Mouse (Mus musculus) kidney, embryonic 15.5 days (tissue): ENCODE data around the gene Prnp. TPM values are rescaled to one million over a fixed set of nuclear protein-coding genes. Genes with fewer than 3 reads are reported as not detected.

Experiments
- ATAC-seq: fragments of 200-750 bp; cut with Nextera tagmentation; replicated peaks from 2 replicates; pipeline ENCODE4 v1.8.0; 2017; ENCODE audit warnings: moderate TSS enrichment; ENCODE audit not compliant: low FRiP score
- H3K27ac ChIP-seq: fragments of 300-500 bp; sonication (generic); 2 replicates; pipeline ENCODE4 v1.5.1; 2015; ENCODE audit warnings: mild to moderate bottlenecking, inconsistent platforms
- H3K27me3 ChIP-seq: fragments of 300-500 bp; sonication (generic); 2 replicates; pipeline ENCODE4 v1.6.1; 2015; ENCODE audit warnings: inconsistent platforms
- H3K36me3 ChIP-seq: fragments of 300-500 bp; sonication (generic); 2 replicates; pipeline ENCODE4 v1.6.1; 2015; ENCODE audit warnings: inconsistent platforms
- H3K4me1 ChIP-seq: fragments of 300-500 bp; sonication (generic); 2 replicates; pipeline ENCODE4 v1.6.1; 2015; ENCODE audit warnings: inconsistent platforms
- H3K4me2 ChIP-seq: fragments of 300-500 bp; sonication (generic); 2 replicates; pipeline ENCODE4 v1.6.1; 2015; ENCODE audit warnings: moderate library complexity, mild to moderate bottlenecking, inconsistent platforms
- H3K4me3 ChIP-seq: fragments of 300-500 bp; sonication (generic); replicated peaks from 2 replicates; pipeline ENCODE4 v1.5.1; 2015; ENCODE audit warnings: mild to moderate bottlenecking, inconsistent platforms
- H3K9ac ChIP-seq: fragments of 300-500 bp; sonication (generic); 2 replicates; pipeline ENCODE4 v1.6.1; 2015; ENCODE audit warnings: mild to moderate bottlenecking, inconsistent platforms
- H3K9me3 ChIP-seq: fragments of 300-500 bp; sonication (generic); replicated peaks from 2 replicates; pipeline ENCODE4 v1.6.1; 2016; ENCODE audit warnings: inconsistent platforms
- WGBS: fragments of 180-500 bp; shearing (Covaris S2); methylation state at CpG from one replicate; pipeline ENCODE4 v1.1.7; 2015; ENCODE audit warnings: mixed read lengths; 5-methylcytosine and 5-hydroxymethylcytosine counted together
- polyA plus RNA-seq: library from polyadenylated mRNA; unstranded; fragments of >200 nt; fragmentation: Nextera tagmentation; extraction: Ambion mirVana; gene quantifications from 2 replicates; pipeline ENCODE4 v1.2.1, GENCODE M21; 2015

The Prnp gene
- polyA plus RNA-seq, 1 experiment from 2014 or later, result 47.4 TPM

DNA sequence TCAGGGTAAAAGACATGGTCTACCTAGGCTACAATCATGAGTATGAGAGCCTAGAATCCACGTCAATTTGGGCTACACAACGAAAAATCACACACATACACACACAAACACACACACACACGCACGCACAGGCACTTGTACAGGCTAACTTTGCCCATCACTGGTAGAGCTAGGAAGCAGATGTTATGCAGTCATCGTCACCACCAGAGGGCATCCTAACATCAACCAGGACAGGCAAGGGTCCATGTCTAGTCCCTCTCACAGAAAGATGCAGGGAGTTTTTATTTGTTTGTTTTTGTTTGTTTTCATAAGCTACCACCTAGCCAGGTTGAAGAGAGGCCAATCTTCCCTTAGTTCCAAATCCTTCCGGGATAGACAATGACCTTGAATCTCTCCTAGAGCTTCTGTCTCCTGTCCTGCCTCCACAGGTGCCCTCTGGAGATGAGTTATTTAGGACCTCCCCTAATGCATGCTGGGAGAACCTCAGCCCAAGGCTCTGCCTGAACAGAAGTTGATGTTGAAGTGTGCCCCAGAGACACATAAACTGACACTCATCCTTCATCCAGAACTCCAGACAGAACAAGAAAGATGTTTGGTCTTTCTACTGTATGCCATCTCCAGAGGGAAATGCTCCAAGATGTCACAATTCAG is 72.9 kb downstream of the Prnp start:
- Histone ChIP-seq H3K9me3 (0 out of 2 replicates have a peak, but pooled peaks cover 6% of the 10 kb centered on the region), H3K9ac (no peak overlapping the region), H3K4me1 (peaks cover 2% of the 10 kb centered on the region; the same call in 1 of the 2 replicates), H3K36me3 (no peaks in the 10 kb centered on the region), H3K4me3 (no peak overlapping the region), H3K27me3 (0 out of 2 replicates have a peak, but pooled peaks cover 4% of the 10 kb centered on the region), H3K27ac (no peak overlapping the region), H3K4me2 (no peak overlapping the region)
- 27% methylated on average over 6 of the region's 6 CpGs for WGBS
- ATAC-seq, result peak; percentile 81

DNA sequence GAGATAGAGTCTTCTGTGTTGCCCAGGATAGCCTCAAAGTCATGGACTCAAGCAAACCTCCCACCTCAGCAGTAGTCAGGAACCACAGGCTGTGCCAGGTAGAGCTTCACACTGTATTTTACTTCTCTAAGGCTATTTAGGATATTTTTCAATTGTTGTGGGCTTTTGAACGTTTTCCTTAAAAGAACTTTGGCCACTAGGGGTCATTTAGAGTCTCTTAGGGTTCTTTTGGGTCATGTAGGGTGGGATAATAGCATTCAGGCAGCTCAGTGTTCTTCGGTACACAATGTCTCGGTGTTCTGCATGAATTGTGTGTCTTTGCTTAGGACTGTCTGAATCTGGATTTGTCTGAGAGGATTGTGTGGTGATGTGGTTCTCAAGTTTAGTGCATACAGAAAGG is 78.2 kb downstream of the Prnp start:
- 47% methylated on average over 3 of the region's 3 CpGs for WGBS
- Histone ChIP-seq H3K27me3 (no peaks in the 10 kb centered on the region), H3K4me3 (no peak overlapping the region), H3K4me2 (no peak overlapping the region), H3K27ac (no peak overlapping the region), H3K9me3 (no peaks in the 10 kb centered on the region), H3K36me3 (no peaks in the 10 kb centered on the region), H3K9ac (no peak overlapping the region), H3K4me1 (peaks cover 5% of the 10 kb centered on the region)
- ATAC-seq, result no peak

Other genes with a start within 250 kb of the Prnp start
- not detected in 2 replicates for gene Erv3, start 50.2 kb upstream of the Prnp start, polyA plus RNA-seq
- not detected in 2 replicates for gene Prn, start within 50 bp of the Prnp start, polyA plus RNA-seq
- 18.9 and 20.8 TPM in 2 replicates for gene Prnd, start 40.9 kb downstream of the Prnp start, polyA plus RNA-seq
- gene Rassf2, start 120.3 kb downstream of the Prnp start, polyA plus RNA-seq, result 8.4 and 11.3 TPM in 2 replicates
- 12.9 and 14.5 TPM in 2 replicates for gene Slc23a2, start 235.2 kb downstream of the Prnp start, polyA plus RNA-seq